Mouse (Mus musculus): ENCODE data around the gene Cpeb3.

The Cpeb3 gene

DNA sequence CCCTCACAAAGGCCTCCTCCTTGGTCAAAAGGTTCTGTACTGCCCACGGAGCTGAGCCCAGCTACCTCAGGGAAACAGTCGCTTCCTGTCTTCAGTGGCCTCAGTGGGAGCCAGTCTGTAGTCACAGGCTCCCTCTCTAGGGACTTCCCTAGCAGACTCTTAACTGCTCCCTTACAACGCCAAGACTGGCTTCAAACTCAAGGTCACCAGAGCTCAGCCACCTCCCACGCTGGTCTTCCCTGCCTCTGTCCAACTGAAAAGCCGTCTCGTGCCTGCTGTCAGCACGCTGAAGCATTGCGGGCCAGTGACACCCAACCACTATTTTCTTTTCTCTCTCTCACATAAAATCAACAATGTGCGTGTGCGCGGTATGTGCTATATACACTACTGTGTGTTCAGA lies 182.0 kb downstream of the Cpeb3 start:
- no peak for DNase-seq (ENCODE audit: low spot score in 2 of 2)

- no peak for DNase-seq (ENCODE audit: low spot score in 2 of 2)
Measured at GRCm38 (mm10) chr19:37025839-37026319, 182.5 kb downstream of the Cpeb3 start.

DNA sequence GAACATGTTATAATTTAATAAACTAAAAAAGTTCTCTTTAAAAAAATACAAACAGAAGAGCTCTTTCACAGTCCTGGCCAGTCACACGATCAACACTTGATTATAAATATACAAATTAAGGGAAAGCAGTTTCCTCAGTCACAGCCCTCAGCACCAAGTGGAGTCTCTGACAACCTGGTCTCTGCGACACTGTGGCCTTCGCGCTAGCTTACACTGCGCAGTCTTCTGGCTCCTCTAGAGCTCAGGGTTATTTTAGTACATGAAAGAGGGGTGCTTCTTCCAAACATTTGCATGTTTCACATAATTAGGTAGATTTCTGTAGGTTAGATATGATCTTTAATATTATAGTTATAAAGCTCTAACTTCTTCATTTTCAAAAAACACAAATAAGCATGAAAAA lies 186.3 kb downstream of the Cpeb3 start:
- DNase-seq (ENCODE audit: low spot score in 2 of 2), result no peak

DNA sequence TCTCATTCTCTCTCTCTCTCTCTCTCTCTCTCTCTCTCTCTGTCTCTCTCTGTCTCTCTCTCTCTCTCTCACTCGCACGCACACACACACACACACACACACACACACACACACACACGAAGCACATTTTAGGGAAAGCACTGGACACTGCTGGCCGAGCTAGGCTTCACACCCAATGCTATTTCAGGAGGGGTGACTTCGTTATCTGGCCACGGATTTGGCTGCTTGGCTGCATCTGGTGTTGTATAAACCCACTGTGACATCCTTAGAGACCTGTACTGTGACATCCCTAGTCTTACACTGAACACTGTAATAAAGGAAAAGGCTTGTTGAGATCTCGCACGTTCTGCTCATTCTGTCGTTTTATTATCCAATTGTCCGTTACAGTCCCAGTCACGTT lies 187.4 kb downstream of the Cpeb3 start:
- DNase-seq (ENCODE audit: low spot score in 2 of 2), result peak; percentile 22 to 37

- DNase-seq (ENCODE audit: low spot score in 2 of 2), result no peak
Measured at GRCm38 (mm10) chr19:37020531-37020930, 187.9 kb downstream of the Cpeb3 start.

- no peak for DNase-seq (ENCODE audit: low spot score in 2 of 2)
Measured at GRCm38 (mm10) chr19:37018931-37019330, 189.5 kb downstream of the Cpeb3 start.

DNA sequence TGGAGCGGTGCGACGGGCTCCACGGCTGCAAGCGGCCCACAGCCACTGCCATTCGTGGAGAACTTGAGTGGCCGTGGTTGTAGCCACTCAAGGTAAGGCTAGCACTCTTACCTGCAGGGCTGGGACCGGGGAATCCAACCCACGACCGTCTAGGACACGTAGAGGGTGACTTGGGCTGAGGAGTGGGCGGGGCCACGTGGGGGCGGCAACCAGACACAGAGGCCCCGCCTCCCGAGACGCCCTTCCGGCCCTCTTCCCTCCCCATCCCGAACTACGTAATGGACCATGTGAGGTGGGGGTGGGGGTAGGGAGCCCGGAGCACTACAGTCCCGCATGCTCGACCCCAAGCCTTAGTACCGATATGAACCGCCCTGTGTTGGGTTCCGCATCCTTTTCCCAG lies 190.0 kb downstream of the Cpeb3 start:
- peak in 1 of 2 experiments; percentile 13 for DNase-seq (ENCODE audit: low spot score in 2 of 2)

DNA sequence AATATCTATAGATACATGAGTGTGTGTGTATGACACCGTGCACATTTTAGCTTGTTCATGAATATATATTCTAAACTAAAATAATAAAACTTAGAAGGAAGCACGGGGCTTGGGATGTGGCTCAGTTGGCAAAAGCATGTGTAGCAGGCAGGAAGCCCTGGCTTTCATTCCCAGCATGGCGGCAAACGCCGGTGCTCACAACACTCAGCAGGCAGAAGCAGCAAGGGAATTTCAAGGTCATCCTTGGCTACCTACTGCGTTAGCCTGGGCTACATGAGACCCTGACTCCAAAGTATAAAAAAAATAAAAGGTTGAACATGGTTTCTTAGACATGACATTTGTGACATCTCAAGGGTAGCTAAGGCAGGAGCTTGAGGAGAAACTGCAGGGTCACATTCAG lies 191.5 kb downstream of the Cpeb3 start:
- no peak for DNase-seq (ENCODE audit: low spot score in 2 of 2)

- no peak for DNase-seq (ENCODE audit: low spot score in 2 of 2)
Measured at GRCm38 (mm10) chr19:37014173-37014939, 194.0 kb downstream of the Cpeb3 start.

- no peak for DNase-seq (ENCODE audit: low spot score in 2 of 2)
Measured at GRCm38 (mm10) chr19:37013461-37013860, 194.9 kb downstream of the Cpeb3 start.

GRCm38 (mm10) chr19:37009878-37010281 lies 198.5 kb downstream of the Cpeb3 start:
- no peak for DNase-seq (ENCODE audit: low spot score in 2 of 2)

DNA sequence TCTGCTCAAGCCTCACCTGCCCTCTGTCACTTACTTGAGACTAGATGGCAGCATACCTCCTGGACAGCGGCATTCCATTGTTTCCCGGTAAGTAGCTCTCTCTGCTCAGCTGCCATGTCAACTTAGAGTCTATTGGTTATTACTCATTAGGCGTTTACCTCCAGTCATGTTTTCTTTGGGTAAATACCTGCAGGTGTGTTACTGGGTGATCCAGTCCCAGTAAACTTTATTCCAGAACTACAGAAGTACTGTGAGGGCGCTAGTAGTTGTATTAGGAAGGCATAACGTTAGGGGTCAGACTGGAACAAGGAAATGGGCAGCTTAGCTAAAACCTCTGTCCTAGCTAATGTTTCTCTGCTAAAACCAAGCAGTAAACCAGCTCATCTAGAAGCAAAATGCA lies 203.8 kb downstream of the Cpeb3 start:
- DNase-seq (ENCODE audit: low spot score in 2 of 2), result no peak

All from heart, adult 9 months (tissue).